Mouse (Mus musculus): ENCODE results near the gene Pitpnc1.

Gene Pitpnc1

DNA sequence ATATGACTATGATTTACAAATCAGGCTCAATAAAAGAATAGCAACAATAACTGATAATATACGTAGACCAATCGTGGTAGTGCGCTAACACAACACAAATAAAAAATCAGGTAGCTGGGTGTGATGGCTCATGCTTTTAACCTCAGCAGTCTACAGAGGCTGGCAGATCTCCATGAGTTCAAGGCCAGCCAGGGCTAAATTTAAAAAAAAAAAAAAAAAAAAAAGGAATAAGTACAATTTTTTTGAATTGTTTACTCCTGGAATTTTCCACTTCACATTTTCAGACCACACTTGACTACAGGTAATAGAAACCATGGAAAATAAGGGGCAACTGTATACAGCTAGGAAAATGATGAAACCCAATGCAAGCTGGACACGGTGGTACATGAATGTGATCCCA is 97.3 kb downstream of the Pitpnc1 start:
- DNase-seq (ENCODE audit: low read depth, low spot score) = no peak

DNA sequence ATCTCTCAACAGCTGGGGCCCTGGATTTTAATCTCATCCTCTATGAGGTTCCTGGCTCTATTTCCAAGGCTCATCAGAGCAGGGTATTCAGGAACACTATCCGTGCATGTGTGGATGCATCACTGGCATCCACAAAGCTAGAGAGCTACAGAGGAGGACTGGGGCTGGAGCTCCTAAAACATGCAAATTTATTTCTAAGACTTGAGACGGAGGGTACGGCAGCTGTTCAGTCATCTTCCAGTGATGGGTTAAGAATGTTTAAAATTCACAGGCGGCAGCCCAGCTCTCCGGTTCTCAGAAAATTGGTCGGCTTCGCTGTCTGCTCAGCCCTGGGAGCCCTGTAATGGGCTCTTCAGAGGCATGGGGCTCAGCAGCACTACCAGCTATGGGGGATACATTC is 97.8 kb downstream of the Pitpnc1 start:
- DNase-seq (ENCODE audit: low read depth, low spot score) = no peak

DNA sequence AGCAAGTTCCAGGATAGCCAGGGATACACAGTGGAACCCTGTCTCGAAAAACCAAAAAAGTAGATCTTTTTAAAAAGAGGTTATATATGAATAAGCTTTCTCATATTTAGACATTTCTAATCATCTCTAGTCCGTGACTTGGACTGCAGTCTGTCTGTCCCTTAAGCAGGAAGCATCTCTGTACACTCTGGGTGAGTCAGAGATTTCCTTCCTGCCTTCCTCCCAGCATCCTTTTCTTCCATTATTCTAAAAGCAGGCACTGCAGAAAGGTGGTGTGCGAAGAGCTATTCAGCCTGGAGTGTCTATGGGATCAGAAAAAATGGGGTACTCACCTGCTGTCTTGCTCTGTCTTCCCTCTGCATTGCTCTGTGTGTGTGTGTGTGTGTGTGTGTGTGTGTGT is 100.0 kb downstream of the Pitpnc1 start:
- no peak for DNase-seq (ENCODE audit: low read depth, low spot score)

DNA sequence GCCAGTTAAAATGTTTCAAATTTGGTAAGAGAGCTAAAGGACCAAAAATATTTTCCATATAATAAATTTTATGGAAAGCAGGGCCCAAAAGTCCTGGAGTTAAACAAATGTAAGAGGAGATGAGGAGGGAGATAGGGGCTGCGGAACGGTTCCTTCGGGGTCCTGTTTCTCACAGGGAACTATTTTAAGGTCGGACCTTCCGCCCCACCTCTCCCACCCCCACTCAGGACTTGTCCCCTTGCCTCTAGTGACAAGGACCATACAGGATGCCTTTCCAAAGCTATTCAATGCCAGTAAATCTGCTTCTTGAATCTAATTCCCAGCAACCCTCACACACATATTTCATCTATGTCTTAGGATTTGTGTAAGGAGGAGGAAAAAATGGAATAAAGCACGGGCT is 100.8 kb downstream of the Pitpnc1 start:
- DNase-seq (ENCODE audit: low read depth, low spot score) = no peak

DNA sequence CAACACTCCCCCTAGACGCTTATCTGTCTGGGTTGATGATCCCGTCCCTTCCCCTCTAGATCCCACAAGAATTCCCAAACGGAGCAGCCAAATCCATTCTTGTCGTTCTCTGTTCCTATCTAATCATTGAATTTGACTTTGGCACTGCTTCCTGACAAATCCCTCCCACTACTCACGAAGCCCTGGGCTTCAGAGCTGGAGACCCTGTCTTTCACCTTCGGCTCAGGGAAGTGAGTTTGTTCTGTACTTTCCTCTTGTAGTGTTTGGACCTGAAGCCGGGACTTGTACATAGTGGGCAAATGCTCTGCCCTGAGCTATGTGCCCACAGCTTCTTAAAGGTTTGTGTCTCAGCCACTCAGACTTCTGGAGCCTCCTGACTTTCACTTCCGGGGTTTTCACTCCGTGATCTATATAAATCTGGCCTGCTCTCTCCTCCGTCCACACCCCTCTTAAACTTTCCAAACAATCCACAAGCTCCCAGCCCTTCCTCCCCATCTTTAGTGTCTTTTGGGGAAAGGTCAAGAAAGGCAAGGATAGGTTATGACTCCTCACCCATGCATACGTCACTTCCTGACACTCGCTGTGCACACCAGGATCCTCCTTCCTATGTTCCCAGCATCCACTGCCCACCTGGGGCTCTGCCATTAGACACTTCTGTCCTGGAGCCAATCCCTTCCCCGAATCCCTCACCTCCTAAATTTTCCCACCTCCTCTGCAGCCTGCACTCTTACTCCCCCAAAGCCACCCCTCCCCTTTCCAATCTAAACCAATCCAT is 104.4 kb downstream of the Pitpnc1 start:
- DNase-seq (ENCODE audit: low read depth, low spot score) = no peak

DNA sequence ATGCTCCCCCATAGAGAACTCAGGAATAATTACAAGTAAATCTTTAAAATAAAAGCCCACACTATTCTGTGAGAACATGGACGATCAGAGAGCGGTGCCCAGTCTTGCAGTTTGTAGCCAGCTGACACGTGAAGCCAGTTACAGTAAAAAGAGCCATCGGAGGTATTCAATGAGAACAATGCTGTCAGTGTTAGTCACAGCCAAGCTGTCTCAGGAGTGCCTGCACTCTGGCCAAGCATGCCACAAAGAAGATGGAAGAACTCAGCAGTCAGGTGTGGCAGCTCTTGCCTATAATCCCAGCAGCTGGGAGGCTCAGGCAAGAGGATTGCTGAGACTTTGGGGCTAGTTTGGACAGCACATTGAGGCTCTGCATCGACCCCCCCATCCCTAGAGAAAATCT is 111.8 kb downstream of the Pitpnc1 start:
- DNase-seq (ENCODE audit: low read depth, low spot score) = no peak

DNA sequence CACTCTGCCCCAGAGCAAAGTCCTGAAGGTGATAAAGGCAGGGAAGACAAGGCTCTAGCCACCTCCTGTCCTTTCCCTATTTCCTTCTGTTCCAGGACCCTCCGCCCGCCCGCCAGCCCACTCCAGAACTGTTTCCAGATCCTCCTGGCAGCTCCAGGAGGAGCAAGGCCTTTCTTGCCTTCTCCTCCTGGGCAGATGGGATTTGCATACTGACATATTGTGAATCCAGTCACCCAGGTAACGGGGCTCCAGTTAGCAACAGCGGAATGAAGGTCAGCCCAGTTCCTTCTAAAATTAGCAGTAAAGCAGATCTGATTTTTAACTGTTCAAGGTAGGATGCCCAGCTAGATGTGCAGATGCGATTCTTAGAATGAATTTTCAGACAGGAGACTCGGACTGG is 114.3 kb downstream of the Pitpnc1 start:
- DNase-seq (ENCODE audit: low read depth, low spot score) = no peak

DNA sequence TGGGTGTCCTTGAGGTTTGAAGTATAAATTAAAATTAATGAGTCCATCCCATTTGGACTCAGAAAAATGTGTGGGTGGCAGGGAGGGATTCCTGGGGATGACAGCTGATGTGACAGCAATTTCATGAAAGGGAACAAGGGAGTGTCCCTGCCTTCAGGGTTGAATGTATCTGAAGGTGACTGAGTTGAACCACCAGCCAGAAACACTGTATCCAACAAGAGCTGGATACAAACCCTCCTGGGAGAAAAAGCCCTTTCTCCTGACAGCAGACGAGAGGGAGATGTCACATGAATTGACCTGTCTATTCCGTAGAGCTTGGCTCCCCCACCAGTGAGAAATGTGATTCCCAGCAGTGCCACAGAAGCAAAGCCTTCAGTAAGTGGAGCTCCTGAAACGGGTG is 115.0 kb downstream of the Pitpnc1 start:
- DNase-seq (ENCODE audit: low read depth, low spot score) = no peak

DNA sequence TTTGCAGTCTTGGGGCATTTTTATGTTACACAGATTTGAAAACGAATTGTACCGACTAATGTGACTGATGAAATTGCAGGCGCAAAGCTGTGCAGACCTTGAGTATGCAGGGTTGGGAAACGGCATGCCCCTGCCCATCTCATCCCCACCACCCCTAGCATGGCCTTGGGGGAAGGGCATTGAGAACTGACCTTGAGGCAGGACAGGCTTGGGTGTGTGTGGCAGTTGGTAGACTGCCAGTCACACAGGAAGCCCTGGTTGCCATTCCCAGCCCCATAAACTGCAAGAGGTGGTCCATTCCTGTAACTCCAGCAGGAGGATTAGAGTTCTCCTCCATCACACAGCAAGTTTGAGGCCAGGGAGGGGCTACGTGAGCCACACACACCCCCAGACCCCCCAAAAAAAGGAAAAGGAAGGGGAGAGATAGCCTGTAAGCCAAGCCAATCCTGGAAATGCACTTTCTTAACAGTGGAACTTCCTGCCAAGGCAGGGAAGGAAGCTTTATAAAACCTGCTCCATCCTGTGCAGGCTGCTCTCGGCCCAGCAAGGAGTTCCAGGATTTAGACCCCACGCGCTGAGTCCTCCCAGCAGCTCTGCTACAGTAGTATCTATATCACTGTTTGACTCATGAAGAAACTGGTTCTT is 115.9 kb downstream of the Pitpnc1 start:
- DNase-seq (ENCODE audit: low read depth, low spot score) = no peak

DNA sequence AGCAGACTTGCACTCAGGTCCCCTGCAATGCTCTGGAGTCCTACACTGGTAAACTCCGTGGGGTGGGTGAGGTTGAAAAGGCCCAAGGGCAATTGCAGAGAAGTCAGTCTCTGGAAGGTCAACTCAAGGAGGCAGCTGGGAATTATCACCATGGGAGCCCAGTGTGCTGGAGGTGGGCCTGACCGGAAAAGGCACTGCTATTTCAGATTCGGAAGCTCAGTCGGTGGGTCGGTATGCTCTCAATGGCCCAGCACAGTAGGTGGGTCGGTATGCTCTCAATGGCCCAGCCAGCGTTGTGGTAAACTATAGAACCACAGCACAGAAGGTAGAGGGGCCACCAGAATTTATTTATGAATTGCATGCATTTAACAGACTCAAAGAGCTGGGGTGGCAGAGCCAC is 117.9 kb downstream of the Pitpnc1 start:
- no peak for DNase-seq (ENCODE audit: low read depth, low spot score)

DNA sequence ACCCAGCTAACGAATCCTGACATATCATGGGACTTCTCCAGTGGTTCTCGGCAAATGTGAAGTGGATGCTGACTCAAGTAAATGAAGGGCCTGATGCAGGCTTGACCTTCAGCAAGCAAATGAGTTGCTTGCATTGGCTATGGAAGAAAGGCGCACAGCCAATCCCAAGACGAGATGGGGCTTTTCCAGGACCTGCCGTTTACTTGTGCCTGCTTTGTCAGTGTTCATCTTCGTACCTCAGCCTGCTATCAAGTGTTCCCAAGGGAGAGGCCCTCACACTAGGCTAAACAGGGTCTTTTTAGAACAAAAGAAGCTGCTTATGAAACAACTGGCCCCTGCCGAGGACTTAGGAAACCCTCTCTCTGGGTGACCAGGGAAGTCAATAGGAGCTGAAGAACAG is 120.7 kb downstream of the Pitpnc1 start:
- no peak for DNase-seq (ENCODE audit: low read depth, low spot score)

DNA sequence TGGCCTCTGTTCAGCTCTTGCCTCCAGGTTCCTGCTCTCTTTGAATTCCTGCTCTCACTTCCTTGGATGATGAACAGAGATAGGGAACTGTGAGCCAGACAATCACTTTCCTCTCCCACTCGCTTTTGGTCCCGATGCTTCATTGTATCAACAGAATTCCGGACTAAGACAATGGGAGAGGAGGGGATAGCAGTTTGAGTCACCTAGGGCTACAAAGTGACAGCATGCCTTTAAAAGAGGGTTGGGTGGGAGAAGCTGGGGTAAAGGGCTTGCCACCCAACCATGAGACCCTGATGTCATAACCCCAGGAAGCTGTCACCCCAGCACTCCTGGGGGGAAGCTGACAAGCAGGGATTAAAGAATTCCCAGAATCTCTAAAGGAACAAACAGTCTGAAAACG is 127.5 kb downstream of the Pitpnc1 start:
- no peak for DNase-seq (ENCODE audit: low read depth, low spot score)

DNA sequence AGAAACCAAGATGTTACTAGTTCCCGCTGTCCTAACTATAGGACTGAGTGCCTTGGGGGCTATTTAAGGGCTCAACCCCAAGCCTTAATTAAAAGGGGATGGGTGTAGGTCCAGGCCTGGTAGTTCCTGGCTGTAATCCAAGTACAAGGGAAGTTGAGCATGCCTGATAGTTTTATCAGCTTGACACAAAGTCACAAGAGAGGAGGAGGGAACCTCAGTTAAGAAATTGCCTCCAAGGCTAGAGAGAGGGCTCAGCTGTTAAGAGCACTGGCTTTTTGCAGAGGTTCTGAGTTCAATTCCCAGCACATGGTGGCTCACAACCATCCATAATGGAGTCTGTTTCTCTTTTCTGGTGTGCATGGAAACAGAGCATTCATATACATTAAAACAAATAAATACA is 128.1 kb downstream of the Pitpnc1 start:
- no peak for DNase-seq (ENCODE audit: low read depth, low spot score)

DNA sequence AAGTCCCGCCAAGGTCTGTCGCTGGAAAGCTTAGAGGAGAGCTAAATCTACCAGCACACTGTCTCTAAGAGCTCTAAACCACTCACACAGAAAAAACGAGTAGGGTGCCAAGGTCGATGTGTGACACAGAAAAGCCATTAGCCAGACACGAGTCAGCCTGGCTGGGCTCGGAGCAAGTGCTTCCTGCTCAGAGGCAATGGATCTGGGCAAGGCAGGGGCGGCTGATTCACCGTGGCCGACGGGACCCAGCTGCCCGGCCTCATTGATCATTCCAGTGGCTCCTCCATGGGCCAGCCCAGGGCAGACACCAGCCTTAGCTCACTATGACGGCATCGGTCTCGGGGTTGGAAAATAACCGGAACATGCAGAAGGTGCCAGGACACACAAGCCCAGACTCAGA is 129.2 kb downstream of the Pitpnc1 start:
- DNase-seq (ENCODE audit: low read depth, low spot score) = peak; percentile 63

DNA sequence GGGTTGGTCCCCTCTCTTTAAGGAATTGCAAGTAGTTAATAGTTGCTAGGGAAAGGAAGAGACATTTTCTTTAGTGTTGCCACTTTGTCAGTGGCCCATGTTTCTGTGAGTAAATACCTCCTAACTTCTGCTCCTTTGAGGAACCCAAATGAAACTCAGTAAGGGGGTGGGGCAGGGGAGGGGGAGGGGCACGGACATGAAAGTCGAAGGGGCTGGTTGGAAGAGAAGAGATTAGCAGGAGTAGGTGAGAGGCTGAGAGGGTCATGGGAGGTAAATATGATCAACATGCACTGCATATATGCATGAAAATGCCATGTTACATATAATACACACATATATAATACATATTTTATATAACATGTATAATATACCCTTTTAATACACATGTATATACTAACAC is 129.7 kb downstream of the Pitpnc1 start:
- DNase-seq (ENCODE audit: low read depth, low spot score) = no peak

DNA sequence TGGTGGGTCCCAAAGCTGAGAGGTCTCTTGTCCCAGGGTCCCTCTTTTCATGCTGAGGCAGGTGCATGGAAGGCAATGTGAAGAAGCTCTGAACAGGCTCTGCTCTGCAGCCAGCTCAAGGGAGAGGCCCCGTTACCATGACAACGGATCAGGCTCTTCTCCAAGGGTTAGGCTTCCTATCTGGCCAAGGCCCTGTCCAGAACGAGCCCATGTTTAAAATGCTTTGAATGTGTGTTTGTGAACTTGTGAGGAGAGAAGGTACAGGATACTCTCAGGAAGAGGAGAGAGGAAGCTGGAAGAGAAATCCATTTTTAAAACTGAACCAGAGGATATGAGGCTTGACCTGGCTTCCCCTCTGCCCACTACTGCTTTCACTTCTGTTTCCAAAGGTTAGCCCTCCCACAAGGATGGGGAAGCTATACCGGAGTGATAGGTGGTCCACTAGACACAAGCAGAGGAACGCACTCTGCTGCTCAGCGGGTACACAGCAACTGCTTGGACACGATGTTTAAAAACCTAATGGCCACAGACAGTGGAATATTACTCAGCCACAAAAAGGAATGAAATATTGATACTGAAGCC is 131.2 kb downstream of the Pitpnc1 start:
- peak; percentile 36 for DNase-seq (ENCODE audit: low read depth, low spot score)

DNA sequence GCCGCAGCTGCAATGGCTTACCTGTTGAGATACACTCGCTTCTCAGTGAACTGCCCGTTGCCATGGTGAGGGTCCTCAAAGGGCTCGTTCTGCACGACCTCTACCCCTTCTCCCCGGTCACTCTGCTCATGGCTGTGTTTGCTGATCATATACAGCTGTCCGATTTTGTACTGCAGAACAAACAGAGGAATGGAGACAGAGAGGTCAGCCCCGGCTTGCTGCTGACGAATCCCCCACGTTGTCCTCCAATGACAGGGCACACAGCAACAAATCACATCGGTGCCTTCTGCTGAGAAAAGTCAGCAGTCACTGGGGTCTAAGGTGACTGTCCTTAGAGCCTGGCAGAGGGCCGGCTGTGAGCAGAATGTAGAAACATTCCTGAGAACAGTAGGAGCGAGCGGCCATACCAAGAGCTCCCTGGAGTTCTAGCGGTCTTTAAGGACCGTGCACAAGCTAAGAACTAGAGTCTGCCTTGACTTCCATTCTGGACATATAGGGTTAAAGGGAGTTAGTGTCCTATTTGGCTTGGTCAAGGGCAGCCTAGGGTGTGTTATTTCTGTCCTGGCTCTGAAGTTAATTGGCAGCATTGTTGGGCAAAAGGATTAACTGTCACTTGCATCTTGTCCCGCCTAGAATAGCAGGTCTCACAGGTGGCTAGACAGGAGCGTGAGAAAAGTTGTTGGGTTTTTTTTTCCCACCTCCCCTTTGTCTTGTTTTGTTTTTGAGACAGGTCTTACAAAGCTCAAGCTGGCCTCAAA is 132.9 kb downstream of the Pitpnc1 start:
- DNase-seq (ENCODE audit: low read depth, low spot score) = peak; percentile 60

DNA sequence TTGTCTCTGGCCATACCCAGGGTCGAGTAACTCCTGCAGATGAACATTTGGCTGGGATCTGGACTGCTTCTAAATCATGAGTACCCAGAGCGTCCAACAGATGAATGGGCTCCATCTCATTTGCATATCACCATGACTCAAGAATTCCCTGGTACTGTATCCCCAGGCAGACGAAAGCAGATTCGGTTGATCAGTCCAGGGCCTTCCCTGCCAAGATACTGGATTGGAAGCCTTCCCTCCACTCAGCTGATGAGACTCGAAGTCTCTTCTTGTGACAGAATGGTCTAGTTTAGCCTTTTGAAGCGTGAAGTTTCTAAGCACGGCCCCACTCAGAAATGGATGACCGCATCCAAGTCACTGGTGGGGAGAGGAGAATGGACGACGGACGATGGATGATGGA is 134.7 kb downstream of the Pitpnc1 start:
- DNase-seq (ENCODE audit: low read depth, low spot score) = no peak

DNA sequence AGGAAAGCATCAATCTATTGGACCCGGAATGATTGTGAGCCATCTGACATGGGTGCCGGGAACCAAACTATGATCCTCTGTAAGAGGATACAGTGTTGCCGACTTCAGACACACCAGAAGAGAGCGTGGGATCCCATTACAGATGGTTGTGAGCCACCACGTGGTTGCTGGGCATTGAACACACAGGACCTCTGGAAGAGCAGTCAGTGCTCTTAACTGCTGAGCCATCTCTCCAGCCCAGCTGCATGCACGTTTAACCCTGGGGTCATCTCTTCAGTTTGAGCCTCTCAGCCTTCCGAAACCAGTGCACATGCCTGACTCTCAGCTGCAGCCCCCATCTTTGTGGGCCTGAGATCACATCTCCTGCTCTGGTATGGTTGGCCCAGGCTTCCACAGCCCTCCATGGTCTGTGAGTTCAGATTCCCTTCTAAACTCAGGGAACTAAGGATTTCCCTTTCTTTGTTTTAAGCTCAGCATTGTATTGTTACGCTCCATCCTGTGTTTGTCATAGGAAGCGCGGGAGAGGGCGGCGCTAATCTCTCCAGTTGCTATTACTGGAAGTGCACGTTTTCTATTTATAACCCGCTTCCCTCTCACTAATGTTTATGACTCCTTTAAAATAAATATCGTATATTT is 135.5 kb downstream of the Pitpnc1 start:
- no peak for DNase-seq (ENCODE audit: low read depth, low spot score)

DNA sequence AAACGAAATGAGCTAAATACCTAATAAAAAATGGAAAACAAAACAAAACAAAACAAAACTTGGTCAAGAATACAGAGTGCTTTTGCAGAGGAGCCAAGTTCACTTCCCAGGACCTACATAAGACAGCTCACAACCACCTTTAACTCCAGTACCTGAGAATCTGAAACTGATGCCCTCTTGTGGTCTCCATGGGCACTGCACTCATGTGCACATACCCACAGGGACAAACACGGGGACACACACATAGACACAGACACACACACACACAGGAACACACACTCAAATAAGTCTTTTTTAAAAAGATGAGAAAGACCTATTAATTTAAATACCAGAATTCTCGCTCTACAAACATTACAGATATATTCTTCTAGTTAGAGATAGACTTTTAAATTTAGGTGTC is 137.6 kb downstream of the Pitpnc1 start:
- DNase-seq (ENCODE audit: low read depth, low spot score) = no peak

DNA sequence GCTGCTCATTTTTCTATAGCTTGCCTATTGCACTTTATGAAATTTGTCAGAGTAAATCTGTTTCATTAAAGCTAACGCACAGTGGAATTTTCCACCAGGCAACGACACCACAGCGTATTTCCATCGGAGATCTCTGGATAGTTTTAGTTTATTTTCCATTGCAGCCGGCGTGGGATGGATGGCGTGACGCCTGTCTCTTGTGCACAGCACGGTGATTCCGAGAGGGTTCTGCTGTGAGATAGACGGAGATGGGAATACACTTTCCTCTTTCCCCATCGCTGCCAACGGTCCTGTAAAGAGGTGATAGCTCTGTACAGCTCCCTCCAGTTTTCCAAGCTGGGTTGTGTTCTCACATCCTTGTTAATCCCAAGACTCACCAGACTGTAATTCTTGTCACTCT is 138.2 kb downstream of the Pitpnc1 start:
- no peak for DNase-seq (ENCODE audit: low read depth, low spot score)

DNA sequence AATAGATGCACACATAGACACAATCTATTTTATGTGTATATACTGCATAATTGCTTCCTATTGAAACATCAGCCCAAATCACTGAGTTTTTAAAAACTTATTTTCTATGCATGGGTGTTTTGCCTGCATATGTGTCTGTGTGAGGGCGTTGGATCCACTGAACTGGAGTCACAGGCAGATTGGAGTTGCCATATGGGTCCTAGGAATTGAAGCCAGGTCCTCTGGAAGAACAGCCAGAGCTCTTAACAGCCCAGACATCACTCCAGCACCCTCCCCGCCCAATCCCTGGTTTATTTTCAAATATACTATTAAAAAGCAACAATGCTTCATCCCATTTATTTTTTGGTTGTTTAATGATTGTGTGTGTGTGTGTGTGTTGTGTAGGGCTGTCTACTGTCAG is 139.1 kb downstream of the Pitpnc1 start:
- no peak for DNase-seq (ENCODE audit: low read depth, low spot score)

Measured in mesoderm, embryonic 11.5 days (tissue).